In genomic region chr7:19557086-19557485, GRCm38 (mm10) we compare ENCODE assay signal across 12 mouse cellular contexts. TPM values are rescaled to one million over a fixed set of nuclear protein-coding genes. Genes with fewer than 3 reads are reported as not detected.
A peak's percentile ranks its signal among the peaks of the same experiment; 100 is the strongest.
DNase-seq lines count a peak whose midpoint lies in the region; ATAC-seq and TF ChIP-seq lines count a peak whose summit lies in the region.
"Had no signal": no experiment of that assay in that cellular context is flagged by ENCODE, and none has a peak within 500 bp of the region (broad histone marks: within the 10 kb centered on the region; RNA-seq: fewer than 3 reads in every experiment).

No protein-coding gene starts in this region.

- H3K36me3 ChIP-seq in kidney, adult 2 months (ENCODE audit: control insufficient read depth, insufficient read depth, low read length), result no peaks in the 10 kb centered on the region
- H3K36me3 ChIP-seq in midbrain, embryonic 13.5 days, result peaks cover 45% of the 10 kb centered on the region
- peaks cover 69% of the 10 kb centered on the region for H3K36me3 ChIP-seq in midbrain, embryonic 10.5 days
- peaks cover 2% of the 10 kb centered on the region; the same call in 1 of the 2 replicates for H3K36me3 ChIP-seq in small intestine, adult 2 months (ENCODE audit: control insufficient read depth, insufficient read depth, low read length)

- no peak for TF ChIP-seq POLR2A in kidney, adult 2 months (IDR thresholded peaks at IDR 0.05; ENCODE audit: low read depth, low read length)
- no peak for TF ChIP-seq POLR2A in small intestine, adult 2 months (IDR thresholded peaks at IDR 0.05; ENCODE audit: low read depth, low read length)

- no peak overlapping the region for H3K4me3 ChIP-seq in kidney, adult 2 months (ENCODE audit: insufficient read depth, low read depth, low read length)
- no peak overlapping the region for H3K4me3 ChIP-seq in midbrain, embryonic 13.5 days (replicated peaks)
- no peak overlapping the region for H3K4me3 ChIP-seq in midbrain, embryonic 10.5 days
- H3K4me3 ChIP-seq in small intestine, adult 2 months (ENCODE audit: low read depth, low read length), result no peak overlapping the region

- H3K4me2 ChIP-seq in midbrain, embryonic 13.5 days (replicated peaks), result no peak overlapping the region

- DNase-seq in gastrocnemius, adult 18-20 months (ENCODE audit: low spot score), result peak; percentile 53
- DNase-seq in gastrocnemius, postnatal 36 days, result no peak
- DNase-seq in kidney, adult 2 months, result peak; percentile 69
- no peak for DNase-seq in kidney, postnatal 4 days
- DNase-seq in midbrain, embryonic 10.5 days (ENCODE audit: low spot score), result no peak
- DNase-seq: lung, postnatal 14 days; right cerebral cortex, postnatal 4 days had no signal

- intact Hi-C loops in gastrocnemius, postnatal 36 days (cut with DNase I), result no loop called here

- no peak for ATAC-seq in midbrain, embryonic 13.5 days
- ATAC-seq in monocyte, adult 5-6 weeks (replicated peaks; ENCODE audit: insufficient number of reproducible peaks, low FRiP score, low TSS enrichment, poor library complexity, severe bottlenecking), result no peak
- ATAC-seq: CD4-positive, CD25-positive, alpha-beta regulatory T cell, adult 4 months; hindbrain, embryonic 16.5 days had no signal

- H3K27me3 ChIP-seq in kidney, adult 2 months (replicated peaks; ENCODE audit: control insufficient read depth, insufficient read depth, low read length), result no peaks in the 10 kb centered on the region
- no peaks in the 10 kb centered on the region for H3K27me3 ChIP-seq in midbrain, embryonic 13.5 days
- H3K27me3 ChIP-seq in midbrain, embryonic 10.5 days (ENCODE audit: low read depth, poor library complexity, severe bottlenecking), result no peaks in the 10 kb centered on the region
- H3K27me3 ChIP-seq in small intestine, adult 2 months (ENCODE audit: control insufficient read depth, insufficient read depth, low read length), result no peaks in the 10 kb centered on the region

- TF ChIP-seq CTCF in kidney, adult 2 months (conservative IDR thresholded peaks at IDR 0.05; ENCODE audit: insufficient read depth, insufficient read length, low read depth, low read length), result no peak
- no peak for TF ChIP-seq CTCF in small intestine, adult 2 months (IDR thresholded peaks at IDR 0.05; ENCODE audit: extremely low read depth, insufficient read length, insufficient replicate concordance, low read depth, low read length)

- WGBS in kidney, adult 2 months, result 60% methylated on average over 2 of the region's 2 CpGs
- WGBS in midbrain, embryonic 13.5 days, result 97% methylated on average over 2 of the region's 2 CpGs
- WGBS in midbrain, embryonic 10.5 days, result 92% methylated on average over 2 of the region's 2 CpGs
- 45% methylated on average over 2 of the region's 2 CpGs for WGBS in small intestine, adult 2 months

- no peaks in the 10 kb centered on the region for H3K9me3 ChIP-seq in midbrain, embryonic 13.5 days
- H3K9me3 ChIP-seq in midbrain, embryonic 10.5 days (replicated peaks), result no peaks in the 10 kb centered on the region

- H3K9ac ChIP-seq in midbrain, embryonic 13.5 days (replicated peaks), result 0 out of 2 replicates have a peak overlapping the region, but pooled peaks have one; percentile 28

- no peak overlapping the region for H3K27ac ChIP-seq in kidney, adult 2 months (ENCODE audit: insufficient read depth, low read depth, low read length)
- no peak overlapping the region for H3K27ac ChIP-seq in midbrain, embryonic 13.5 days
- no peak overlapping the region for H3K27ac ChIP-seq in midbrain, embryonic 10.5 days (replicated peaks)
- peak overlapping the region; percentile 71 for H3K27ac ChIP-seq in small intestine, adult 2 months (ENCODE audit: insufficient read depth, low read depth, low read length)

- H3K4me1 ChIP-seq in kidney, adult 2 months (ENCODE audit: control insufficient read depth, insufficient read depth, low read length), result peaks cover 34% of the 10 kb centered on the region
- peaks cover 48% of the 10 kb centered on the region for H3K4me1 ChIP-seq in midbrain, embryonic 13.5 days (replicated peaks)
- H3K4me1 ChIP-seq in midbrain, embryonic 10.5 days, result peaks cover 30% of the 10 kb centered on the region
- H3K4me1 ChIP-seq in small intestine, adult 2 months (ENCODE audit: control insufficient read depth, insufficient read depth, insufficient read length, low read length), result peaks cover 46% of the 10 kb centered on the region

RNA-seq across cellular contexts. Expression of gene Ppp1r37, which starts 5.8 kb away (rescaled TPM):
- 10 to 100 TPM; 43.4 to 47.5 TPM for total RNA-seq in gastrocnemius, adult 18-20 months (2021)
- 10 to 100 TPM; 34.8 to 41.4 TPM for total RNA-seq in gastrocnemius, postnatal 36 days (2021)
- polyA plus RNA-seq in kidney, adult 2 months (2012; rRNA removed), result 87.0 and 92.0 TPM in 2 replicates
- 25.7 and 37.0 TPM in 2 replicates for polyA plus RNA-seq in midbrain, embryonic 13.5 days (2015; fragmentation: Nextera tagmentation; extraction: Ambion mirVana)
- 20.3 and 20.5 TPM in 2 replicates for polyA plus RNA-seq in midbrain, embryonic 10.5 days (2016; fragmentation: Nextera tagmentation; extraction: Ambion mirVana)
- 57.9 and 115 TPM in 2 replicates for polyA plus RNA-seq in small intestine, adult 2 months (2012; rRNA removed)
- total RNA-seq in monocyte, adult 5-6 weeks (2017), result 8.9 to 26.0 TPM (median 18.8 TPM) in 3 replicates

RNA-seq across cellular contexts. Expression of gene Zfp296, which starts 20.0 kb away (rescaled TPM):
- total RNA-seq in gastrocnemius, adult 18-20 months (2021), result under 1 TPM; 0.43 to 0.71 TPM
- under 1 TPM; 0.23 to 0.44 TPM for total RNA-seq in gastrocnemius, postnatal 36 days (2021)
- polyA plus RNA-seq in kidney, adult 2 months (2012; rRNA removed), result 2.7 and 3.3 TPM in 2 replicates
- polyA plus RNA-seq in midbrain, embryonic 13.5 days (2015; fragmentation: Nextera tagmentation; extraction: Ambion mirVana), result 0.26 and 0.31 TPM in 2 replicates
- polyA plus RNA-seq in midbrain, embryonic 10.5 days (2016; fragmentation: Nextera tagmentation; extraction: Ambion mirVana), result 0.10 and 0.22 TPM in 2 replicates
- polyA plus RNA-seq in small intestine, adult 2 months (2012; rRNA removed), result 3.0 and 3.7 TPM in 2 replicates
- total RNA-seq in monocyte, adult 5-6 weeks (2017), result 4.2 to 8.9 TPM (median 5.1 TPM) in 3 replicates

RNA-seq across cellular contexts. Expression of gene Gemin7, which starts 20.3 kb away (rescaled TPM):
- total RNA-seq in gastrocnemius, adult 18-20 months (2021), result 10 to 100 TPM; 72.9 to 81.2 TPM
- 10 to 100 TPM; 59.1 to 65.1 TPM for total RNA-seq in gastrocnemius, postnatal 36 days (2021)
- 143 and 149 TPM in 2 replicates for polyA plus RNA-seq in kidney, adult 2 months (2012; rRNA removed)
- polyA plus RNA-seq in midbrain, embryonic 13.5 days (2015; fragmentation: Nextera tagmentation; extraction: Ambion mirVana), result 134 and 138 TPM in 2 replicates
- 177 TPM in 2 replicates for polyA plus RNA-seq in midbrain, embryonic 10.5 days (2016; fragmentation: Nextera tagmentation; extraction: Ambion mirVana)
- 85.5 and 146 TPM in 2 replicates for polyA plus RNA-seq in small intestine, adult 2 months (2012; rRNA removed)
- 52.9 to 68.5 TPM (median 62.3 TPM) in 3 replicates for total RNA-seq in monocyte, adult 5-6 weeks (2017)

RNA-seq across cellular contexts. Expression of gene Nkpd1, which starts 39.4 kb away (rescaled TPM):
- not detected for total RNA-seq in gastrocnemius, adult 18-20 months (2021)
- total RNA-seq in gastrocnemius, postnatal 36 days (2021), result not detected
- 0.11 and 0.16 TPM in 2 replicates for polyA plus RNA-seq in kidney, adult 2 months (2012; rRNA removed)
- polyA plus RNA-seq in midbrain, embryonic 13.5 days (2015; fragmentation: Nextera tagmentation; extraction: Ambion mirVana), result 0.08 and 0.11 TPM in 2 replicates
- 0.06 TPM in 2 replicates for polyA plus RNA-seq in midbrain, embryonic 10.5 days (2016; fragmentation: Nextera tagmentation; extraction: Ambion mirVana)
- 0.23 and 0.43 TPM in 2 replicates for polyA plus RNA-seq in small intestine, adult 2 months (2012; rRNA removed)
- not detected in 3 replicates for total RNA-seq in monocyte, adult 5-6 weeks (2017)
- polyA plus RNA-seq: CD4-positive, CD25-positive, alpha-beta regulatory T cell, adult 4 months had no signal

RNA-seq across cellular contexts. Expression of gene Clasrp, which starts 47.2 kb away (rescaled TPM):
- total RNA-seq in gastrocnemius, adult 18-20 months (2021), result 10 to 100 TPM in 1 of 2 experiments, 1 to 10 TPM in 1; 8.7 to 10.4 TPM
- 10 to 100 TPM; 10.9 to 12.0 TPM for total RNA-seq in gastrocnemius, postnatal 36 days (2021)
- 29.0 and 54.8 TPM in 2 replicates for polyA plus RNA-seq in kidney, adult 2 months (2012; rRNA removed)
- polyA plus RNA-seq in midbrain, embryonic 13.5 days (2015; fragmentation: Nextera tagmentation; extraction: Ambion mirVana), result 54.0 and 65.0 TPM in 2 replicates
- 51.8 and 61.1 TPM in 2 replicates for polyA plus RNA-seq in midbrain, embryonic 10.5 days (2016; fragmentation: Nextera tagmentation; extraction: Ambion mirVana)
- 91.6 and 184 TPM in 2 replicates for polyA plus RNA-seq in small intestine, adult 2 months (2012; rRNA removed)
- 43.4 to 59.5 TPM (median 53.5 TPM) in 3 replicates for total RNA-seq in monocyte, adult 5-6 weeks (2017)

Comparison
In these comparisons a context has a peak if more than half of its experiments do, and no peak if none do; other contexts are left out.
1. DNase-seq: peak in gastrocnemius, adult 18-20 months (single experiment) and kidney, adult 2 months (single experiment); none in gastrocnemius, postnatal 36 days (0 of 2), kidney, postnatal 4 days (0 of 2) and midbrain, embryonic 10.5 days (single experiment).